Mouse (Mus musculus) brain, embryonic 14.5 days (tissue): Measurements from ENCODE around the gene Apod.

Source experiments
- CTCF ChIP-seq: fragments of 200-500 bp; IDR thresholded peaks from 2 replicates; pipeline ENCODE4 v1.5.1; 2012; ENCODE audit warnings: inconsistent platforms, mild to moderate bottlenecking, moderate library complexity, borderline replicate concordance; ENCODE audit not compliant: insufficient read depth, insufficient read length; ENCODE audit errors: extremely low read depth
- POLR2A ChIP-seq: fragments of 200-500 bp; IDR thresholded peaks from 2 replicates; pipeline ENCODE4 v1.6.1; 2012; ENCODE audit warnings: mild to moderate bottlenecking, inconsistent platforms, borderline replicate concordance; ENCODE audit not compliant: poor library complexity, insufficient read depth, insufficient read length, severe bottlenecking; ENCODE audit errors: extremely low read depth

GRCm38 (mm10) chr16:31363685-31364436, 49.3 kb upstream of the Apod start:
- TF ChIP-seq POLR2A, result no peak
- no peak for TF ChIP-seq CTCF
